Mouse (Mus musculus) inflammation-experienced regulatory T-cells, adult 16 weeks (primary cell): ENCODE results near the gene Ccnyl1. TPM values are rescaled to one million over a fixed set of nuclear protein-coding genes. Genes with fewer than 3 reads are reported as not detected.

ENCODE experiments used
- polyA plus RNA-seq: library from polyadenylated mRNA; unstranded; fragments of 100-300 nt; shearing (Covaris generic); gene quantifications from one replicate; pipeline ENCODE4 v1.2.1, GENCODE M21; 2017

The Ccnyl1 gene
- 0.85 TPM for polyA plus RNA-seq

DNA sequence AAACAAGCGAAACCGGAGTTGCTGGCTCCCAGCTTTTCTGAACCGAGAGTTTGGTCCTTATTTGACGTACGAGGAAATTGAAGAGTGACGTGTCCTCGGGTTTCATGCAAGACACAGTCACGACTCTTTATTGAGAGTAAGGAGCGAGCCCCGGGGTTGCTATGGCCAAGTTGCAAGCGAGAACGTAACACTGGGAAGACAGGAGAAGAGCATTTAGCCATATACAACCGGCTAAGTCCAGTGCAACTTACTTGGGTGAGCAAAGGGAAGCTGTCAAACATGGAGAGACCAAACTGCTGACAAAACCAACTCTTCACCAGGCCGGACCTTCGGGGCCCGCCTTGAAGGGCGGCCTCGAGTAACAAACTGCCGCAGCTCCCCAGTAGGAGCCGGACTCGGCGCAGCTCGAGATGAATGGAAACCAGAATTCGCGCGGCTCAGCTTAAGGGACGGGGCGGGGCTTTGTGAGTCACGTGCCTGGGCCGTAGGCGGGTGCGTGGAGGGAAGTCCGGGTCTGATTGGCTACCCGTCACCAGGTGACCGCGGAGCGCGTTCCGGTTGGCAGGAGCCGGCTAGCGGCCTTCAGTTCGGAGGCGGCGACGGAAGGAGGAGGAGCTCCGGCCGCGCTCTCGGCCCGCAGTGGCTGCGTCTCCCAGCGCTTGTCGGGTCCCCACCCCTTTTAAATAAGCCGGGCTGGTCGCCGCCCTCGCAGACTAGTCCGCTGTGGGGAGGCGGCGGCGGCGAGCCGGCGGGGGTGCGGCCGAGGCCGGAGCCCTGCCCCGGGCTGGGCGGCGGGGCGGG, at the start of gene Ccnyl1:
Gene Ccnyl1 (plus strand): TSS at position 243 of the 801 bp plus-strand sequence.

DNA sequence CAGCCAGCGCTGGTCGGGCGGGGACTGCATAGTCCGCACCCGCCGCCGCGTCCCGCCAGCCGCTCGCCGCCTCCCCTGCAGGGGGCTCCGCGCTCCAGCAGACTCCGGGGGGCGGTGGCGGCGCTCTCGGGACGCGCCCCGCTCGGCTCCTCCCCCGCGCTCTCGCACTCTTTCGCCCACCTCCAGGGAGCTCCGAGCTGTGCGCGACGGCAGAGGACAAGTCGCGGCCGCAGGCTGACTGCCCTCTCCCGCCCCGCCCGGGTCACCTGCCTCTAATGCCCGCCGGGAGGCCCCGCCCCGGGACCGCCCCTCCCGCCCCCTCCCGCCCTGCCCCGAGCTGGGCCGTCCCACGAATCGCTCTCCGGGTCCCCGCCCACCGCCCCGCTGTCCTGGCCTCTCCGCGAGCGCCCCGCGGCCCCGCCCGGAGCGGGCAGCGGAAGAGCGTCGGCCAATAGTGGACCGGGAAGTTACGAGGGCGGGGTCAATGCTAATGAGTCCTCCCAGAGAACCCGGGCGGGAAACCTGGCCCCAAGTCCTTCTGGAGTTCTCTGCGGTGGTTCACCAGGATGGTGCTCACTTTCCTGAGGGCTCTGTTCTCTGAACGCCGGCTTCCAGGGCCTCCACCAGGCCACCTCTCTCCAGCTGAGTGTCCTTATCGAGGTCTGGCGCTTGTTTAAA, 47.4 kb downstream of the Ccnyl1 start, which contains the start of gene Fzd5:
Gene Fzd5 (minus strand): TSS at position 250 of the 678 bp plus-strand sequence.

Other genes with a start within 250 kb of the Ccnyl1 start
- gene Creb1, start 157.8 kb upstream of the Ccnyl1 start, polyA plus RNA-seq: 104 TPM
- 29.7 TPM for gene Mettl21a, start 73.2 kb upstream of the Ccnyl1 start, polyA plus RNA-seq
- 0.07 TPM for gene Fzd5, start 47.3 kb downstream of the Ccnyl1 start, polyA plus RNA-seq